Mouse (Mus musculus) embryonic facial prominence, embryonic 12.5 days (tissue): ENCODE measurements around the gene C5ar2. TPM values are rescaled to one million over a fixed set of nuclear protein-coding genes. Genes with fewer than 3 reads are reported as not detected.

Experiments
- ATAC-seq: fragments of 200-750 bp; cut with Nextera tagmentation; 2 replicates; pipeline ENCODE4 v1.8.0; 2017; ENCODE audit not compliant: insufficient number of reproducible peaks, insufficient read depth, low FRiP score, low TSS enrichment
- H3K27ac ChIP-seq: fragments of 300-500 bp; sonication (generic); 2 replicates; pipeline ENCODE4 v1.5.1; 2016; ENCODE audit warnings: mild to moderate bottlenecking
- H3K27me3 ChIP-seq: fragments of 300-500 bp; sonication (generic); 2 replicates; pipeline ENCODE4 v1.6.1; 2016; ENCODE audit warnings: mild to moderate bottlenecking, moderate library complexity
- H3K36me3 ChIP-seq: fragments of 300-500 bp; sonication (generic); 2 replicates; pipeline ENCODE4 v1.6.1; 2016; ENCODE audit warnings: mild to moderate bottlenecking
- H3K4me1 ChIP-seq: fragments of 300-500 bp; sonication (generic); 2 replicates; pipeline ENCODE4 v1.6.1; 2016
- H3K4me2 ChIP-seq: fragments of 300-500 bp; sonication (generic); replicated peaks from 2 replicates; pipeline ENCODE4 v1.6.1; 2016; ENCODE audit warnings: mild to moderate bottlenecking, moderate library complexity
- H3K4me3 ChIP-seq: fragments of 300-500 bp; sonication (generic); 2 replicates; pipeline ENCODE4 v1.5.1; 2016; ENCODE audit warnings: mild to moderate bottlenecking
- H3K9ac ChIP-seq: fragments of 300-500 bp; sonication (generic); 2 replicates; pipeline ENCODE4 v1.6.1; 2016; ENCODE audit warnings: mild to moderate bottlenecking, moderate library complexity
- H3K9me3 ChIP-seq: fragments of 300-500 bp; sonication (generic); 2 replicates; pipeline ENCODE4 v1.6.1; 2016; ENCODE audit warnings: mild to moderate bottlenecking, moderate library complexity
- WGBS: fragments of 180-500 bp; shearing (Covaris S2); methylation state at CpG from one replicate; pipeline ENCODE4 v1.1.7; 2016; 5-methylcytosine and 5-hydroxymethylcytosine counted together
- polyA plus RNA-seq: library from polyadenylated mRNA; unstranded; fragments of >200 nt; fragmentation: Nextera tagmentation; extraction: Ambion mirVana; gene quantifications from 2 replicates; pipeline ENCODE4 v1.2.1, GENCODE M21; 2016

Gene C5ar2
- 0.09 TPM in 1 of 2 replicates, not detected in the other for polyA plus RNA-seq

GRCm38 (mm10) chr7:16244067-16244466 lies at the start of gene C5ar2:
Gene C5ar2 (minus strand): TSS chr7:16244154.
- Histone ChIP-seq H3K9me3 (no peaks in the 10 kb centered on the region), H3K27me3 (no peaks in the 10 kb centered on the region), H3K4me1 (no peaks in the 10 kb centered on the region), H3K36me3 (no peaks in the 10 kb centered on the region), H3K9ac (no peak within 1 kb of the TSS), H3K4me3 (no peak within 1 kb of the TSS), H3K4me2 (no peak within 1 kb of the TSS), H3K27ac (no peak within 1 kb of the TSS)
- ATAC-seq = no peak
- 72% methylated on average over 5 of the region's 5 CpGs for WGBS

GRCm38 (mm10) chr7:16287791-16288190 lies 43.8 kb upstream of the C5ar2 start:
- Histone ChIP-seq H3K4me1 (peaks cover 7% of the 10 kb centered on the region; the same call in 1 of the 2 replicates), H3K4me2 (no peak overlapping the region), H3K27me3 (no peaks in the 10 kb centered on the region), H3K27ac (no peak overlapping the region), H3K36me3 (peaks cover 12% of the 10 kb centered on the region), H3K4me3 (no peak overlapping the region), H3K9me3 (no peaks in the 10 kb centered on the region), H3K9ac (no peak overlapping the region)
- ATAC-seq = no peak
- WGBS = 84% methylated on average over 1 of the region's 1 CpGs

GRCm38 (mm10) chr7:16287016-16287415 lies 43.1 kb upstream of the C5ar2 start:
- Histone ChIP-seq H3K4me3 (peak overlapping the region; percentile 54), H3K9me3 (no peaks in the 10 kb centered on the region), H3K9ac (peak overlapping the region; percentile 58; the same call in 1 of the 2 replicates), H3K36me3 (peaks cover 20% of the 10 kb centered on the region), H3K27ac (peak overlapping the region; percentile 92), H3K27me3 (no peaks in the 10 kb centered on the region), H3K4me2 (peak overlapping the region; percentile 52), H3K4me1 (peaks cover 7% of the 10 kb centered on the region; the same call in 1 of the 2 replicates)
- WGBS = 81% methylated on average over 2 of the region's 2 CpGs
- ATAC-seq = no peak

- Histone ChIP-seq H3K4me3 (peak within 1 kb of the TSS; percentile 54), H3K36me3 (peaks cover 25% of the 10 kb centered on the region), H3K27me3 (no peaks in the 10 kb centered on the region), H3K4me2 (peak within 1 kb of the TSS; percentile 52), H3K9ac (peak within 1 kb of the TSS; percentile 58), H3K4me1 (peaks cover 7% of the 10 kb centered on the region; the same call in 1 of the 2 replicates), H3K9me3 (no peaks in the 10 kb centered on the region), H3K27ac (peak within 1 kb of the TSS; percentile 92)
- peak; percentile 86 for ATAC-seq
- WGBS = under 1% methylated on average over 69 of the region's 70 CpGs
Observed at GRCm38 (mm10) chr7:16286026-16286961, 42.3 kb upstream of the C5ar2 start, which contains the start of gene Ccdc9. Gene Ccdc9 (minus strand): TSS chr7:16286795.

- Histone ChIP-seq H3K4me1 (peaks cover 7% of the 10 kb centered on the region; the same call in 1 of the 2 replicates), H3K4me3 (peak overlapping the region; percentile 54), H3K4me2 (peak overlapping the region; percentile 52), H3K27ac (peak overlapping the region; percentile 69), H3K9me3 (no peaks in the 10 kb centered on the region), H3K27me3 (no peaks in the 10 kb centered on the region), H3K36me3 (peaks cover 33% of the 10 kb centered on the region), H3K9ac (peak overlapping the region; percentile 27; the same call in 1 of the 2 replicates)
- peak; percentile 50 for ATAC-seq
- WGBS = 4% methylated on average over 14 of the region's 14 CpGs
Observed at GRCm38 (mm10) chr7:16285450-16286025, 41.6 kb upstream of the C5ar2 start.

- Histone ChIP-seq H3K9me3 (no peaks in the 10 kb centered on the region), H3K36me3 (peaks cover 37% of the 10 kb centered on the region), H3K4me2 (peak overlapping the region; percentile 52), H3K9ac (peak overlapping the region; percentile 27; the same call in 1 of the 2 replicates), H3K27me3 (no peaks in the 10 kb centered on the region), H3K4me1 (peaks cover 7% of the 10 kb centered on the region; the same call in 1 of the 2 replicates), H3K27ac (peak overlapping the region; percentile 69), H3K4me3 (peak overlapping the region; percentile 54)
- ATAC-seq = no peak
- 65% methylated on average over 9 of the region's 9 CpGs for WGBS
Observed at GRCm38 (mm10) chr7:16284904-16285303, 41.0 kb upstream of the C5ar2 start.

- Histone ChIP-seq H3K4me3 (no peak overlapping the region), H3K4me2 (no peak overlapping the region), H3K9ac (no peak overlapping the region), H3K27ac (no peak overlapping the region), H3K36me3 (peaks cover 44% of the 10 kb centered on the region), H3K27me3 (no peaks in the 10 kb centered on the region), H3K4me1 (peaks cover 7% of the 10 kb centered on the region; the same call in 1 of the 2 replicates), H3K9me3 (no peaks in the 10 kb centered on the region)
- 85% methylated on average over 8 of the region's 8 CpGs for WGBS
- no peak for ATAC-seq
Observed at GRCm38 (mm10) chr7:16284001-16284400, 40.0 kb upstream of the C5ar2 start.

GRCm38 (mm10) chr7:16282334-16282733 lies 38.4 kb upstream of the C5ar2 start:
- Histone ChIP-seq H3K9ac (no peak overlapping the region), H3K4me1 (peaks cover 7% of the 10 kb centered on the region; the same call in 1 of the 2 replicates), H3K4me3 (no peak overlapping the region), H3K4me2 (no peak overlapping the region), H3K27me3 (no peaks in the 10 kb centered on the region), H3K27ac (no peak overlapping the region), H3K36me3 (peaks cover 59% of the 10 kb centered on the region), H3K9me3 (no peaks in the 10 kb centered on the region)
- WGBS = 92% methylated on average over 13 of the region's 13 CpGs
- no peak for ATAC-seq

- no peak overlapping the region for H3K4me3 ChIP-seq
- H3K4me2 ChIP-seq = no peak overlapping the region
- WGBS = 88% methylated on average over 11 of the region's 11 CpGs
- H3K27me3 ChIP-seq = no peaks in the 10 kb centered on the region
- H3K9ac ChIP-seq = no peak overlapping the region
- peaks cover 7% of the 10 kb centered on the region; the same call in 1 of the 2 replicates for H3K4me1 ChIP-seq
- H3K27ac ChIP-seq = no peak overlapping the region
- no peak for ATAC-seq
- H3K9me3 ChIP-seq = no peaks in the 10 kb centered on the region
- H3K36me3 ChIP-seq = peaks cover 75% of the 10 kb centered on the region
Observed at GRCm38 (mm10) chr7:16280721-16281120, 36.8 kb upstream of the C5ar2 start.

GRCm38 (mm10) chr7:16274922-16275890 lies 31.3 kb upstream of the C5ar2 start:
- no peak for ATAC-seq
- H3K4me1 ChIP-seq = peaks cover 25% of the 10 kb centered on the region
- H3K9me3 ChIP-seq = no peaks in the 10 kb centered on the region
- H3K4me3 ChIP-seq = no peak overlapping the region
- H3K27ac ChIP-seq = no peak overlapping the region
- H3K4me2 ChIP-seq = no peak overlapping the region
- no peak overlapping the region for H3K9ac ChIP-seq
- WGBS = 81% methylated on average over 10 of the region's 10 CpGs
- H3K36me3 ChIP-seq = peaks cover 46% of the 10 kb centered on the region
- no peaks in the 10 kb centered on the region for H3K27me3 ChIP-seq

GRCm38 (mm10) chr7:16273766-16274140 lies 29.8 kb upstream of the C5ar2 start:
- ATAC-seq = peak; percentile 81
- H3K9me3 ChIP-seq = no peaks in the 10 kb centered on the region
- peak overlapping the region; percentile 73 for H3K4me2 ChIP-seq
- H3K4me3 ChIP-seq = peak overlapping the region; percentile 66
- H3K9ac ChIP-seq = peak overlapping the region; percentile 54
- WGBS = 0% methylated on average over 18 of the region's 18 CpGs
- H3K27ac ChIP-seq = peak overlapping the region; percentile 95
- peaks cover 36% of the 10 kb centered on the region for H3K36me3 ChIP-seq
- peaks cover 25% of the 10 kb centered on the region for H3K4me1 ChIP-seq
- 0 out of 2 replicates have a peak, but pooled peaks cover 2% of the 10 kb centered on the region for H3K27me3 ChIP-seq
